Mouse (Mus musculus): ENCODE measurements around the gene Setx.

The Setx gene

DNA sequence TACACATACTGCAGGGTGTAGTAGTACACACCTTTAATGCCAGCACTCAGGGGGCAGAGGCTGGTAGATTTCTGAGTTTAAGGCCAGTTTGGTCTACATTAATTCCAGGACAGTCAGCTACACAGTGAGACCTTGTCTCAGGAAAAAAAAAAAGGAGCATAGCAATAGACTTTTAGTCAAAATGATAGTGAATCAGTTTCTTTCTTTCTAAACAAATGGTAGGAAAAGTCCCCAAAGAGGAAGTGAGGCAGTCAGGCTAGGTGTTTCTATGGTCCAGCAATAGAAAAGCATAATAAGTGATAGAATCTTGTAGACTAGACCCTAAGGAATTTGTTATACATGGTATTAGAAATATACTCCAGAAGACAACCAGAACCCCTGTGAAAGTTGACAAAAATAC is 11.2 kb downstream of the Setx start:
- no peak for DNase-seq (ENCODE audit: low read depth, low spot score)

DNA sequence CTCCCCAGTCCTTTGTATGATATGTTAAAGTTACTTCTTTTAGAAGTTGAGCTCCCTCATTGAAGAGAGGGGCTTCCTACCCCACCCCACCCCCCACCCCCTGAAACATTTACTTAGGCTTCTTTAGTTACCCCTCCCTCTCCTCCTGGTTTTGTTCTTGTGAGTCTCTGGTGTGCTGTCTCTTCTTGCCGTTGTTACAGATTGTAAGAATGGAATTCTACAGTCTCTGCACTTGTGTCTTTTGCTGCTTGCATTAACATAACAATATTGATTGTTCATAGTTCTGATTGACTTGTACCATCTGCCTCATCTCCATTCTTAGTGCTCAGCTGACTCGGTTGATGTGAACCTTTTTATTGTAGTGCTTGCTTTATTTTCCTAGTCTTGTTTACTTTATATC is 28.0 kb downstream of the Setx start:
- no peak for DNase-seq (ENCODE audit: low read depth, low spot score)

DNA sequence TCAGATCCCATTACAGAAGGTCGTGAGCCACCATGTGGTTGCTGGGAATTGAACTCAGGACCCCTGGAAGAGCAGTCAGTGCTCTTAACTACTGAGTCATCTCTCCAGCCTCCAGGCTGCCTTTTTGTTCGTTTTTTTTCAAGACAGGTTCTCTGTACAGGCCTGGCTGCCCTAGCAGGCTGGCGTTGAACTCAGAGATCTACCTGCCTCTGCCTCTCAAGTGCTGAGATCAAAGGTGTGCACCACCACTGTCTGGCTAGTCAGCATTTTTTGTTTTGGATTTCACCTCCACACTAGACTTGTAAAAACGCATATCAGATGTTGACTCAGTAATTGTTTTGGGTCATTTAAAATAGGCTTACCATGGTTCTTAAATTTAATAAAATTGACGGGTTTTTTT is 44.1 kb downstream of the Setx start:
- DNase-seq (ENCODE audit: low read depth, low spot score): no peak

DNA sequence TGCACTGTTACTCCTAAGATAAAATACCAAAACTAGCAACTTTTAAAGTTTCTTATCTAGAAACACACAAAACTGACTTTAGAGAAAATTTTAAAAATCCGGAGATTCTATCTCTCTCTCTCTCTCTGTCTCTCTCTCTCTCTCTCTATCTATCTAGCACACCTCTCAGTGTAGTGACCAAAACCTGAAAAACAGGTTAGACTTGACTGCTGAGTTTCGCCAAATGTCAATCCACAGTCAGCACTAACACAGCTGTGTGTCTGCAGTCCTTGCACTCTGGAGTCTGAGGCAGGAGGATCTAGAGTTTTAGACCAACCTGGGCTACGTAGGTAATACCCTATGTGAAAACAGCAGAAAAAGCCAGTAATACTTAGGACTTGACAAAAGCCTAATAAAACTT is 50.9 kb downstream of the Setx start:
- DNase-seq (ENCODE audit: low read depth, low spot score): no peak

DNA sequence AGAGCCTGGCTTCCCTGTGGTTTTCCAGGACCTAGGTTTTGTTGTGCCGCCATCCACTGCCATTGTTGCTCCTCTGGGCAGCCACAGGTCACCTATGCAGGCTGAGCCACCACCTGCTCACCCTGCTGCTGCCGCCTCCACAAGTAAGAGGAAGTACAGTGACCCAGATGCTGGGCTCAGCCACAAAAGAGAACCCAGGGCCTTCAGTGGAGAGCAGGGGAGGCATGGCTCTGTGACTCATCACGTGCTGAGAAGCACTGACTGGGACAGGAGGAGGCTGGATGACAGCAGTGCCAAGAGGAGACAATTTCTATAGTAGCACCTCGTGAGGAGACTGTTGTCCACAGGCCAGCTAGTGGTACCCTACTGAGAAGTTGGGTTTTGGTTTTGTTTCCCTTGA is 55.8 kb downstream of the Setx start:
- DNase-seq (ENCODE audit: low read depth, low spot score): no peak

DNA sequence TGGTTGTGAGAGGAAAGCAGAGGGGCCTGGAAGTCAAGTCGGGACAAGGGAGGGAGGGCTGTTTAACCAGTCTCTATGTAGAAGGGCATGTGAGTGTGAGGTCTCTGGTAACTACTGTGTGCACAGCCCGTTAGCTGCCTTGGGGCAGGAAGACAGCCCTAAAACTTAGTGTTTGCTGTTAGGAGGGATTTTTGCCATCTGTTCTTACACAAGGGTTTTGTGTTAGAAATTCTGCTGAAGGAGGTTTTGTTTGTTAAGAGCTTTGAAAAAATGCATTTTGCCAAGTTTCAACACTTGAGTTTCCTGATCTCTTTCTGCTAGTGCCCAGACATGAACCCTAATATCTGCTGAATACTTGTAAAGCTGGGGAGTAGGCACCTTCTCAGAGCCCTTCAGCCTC is 57.1 kb downstream of the Setx start:
- DNase-seq (ENCODE audit: low read depth, low spot score): no peak

DNA sequence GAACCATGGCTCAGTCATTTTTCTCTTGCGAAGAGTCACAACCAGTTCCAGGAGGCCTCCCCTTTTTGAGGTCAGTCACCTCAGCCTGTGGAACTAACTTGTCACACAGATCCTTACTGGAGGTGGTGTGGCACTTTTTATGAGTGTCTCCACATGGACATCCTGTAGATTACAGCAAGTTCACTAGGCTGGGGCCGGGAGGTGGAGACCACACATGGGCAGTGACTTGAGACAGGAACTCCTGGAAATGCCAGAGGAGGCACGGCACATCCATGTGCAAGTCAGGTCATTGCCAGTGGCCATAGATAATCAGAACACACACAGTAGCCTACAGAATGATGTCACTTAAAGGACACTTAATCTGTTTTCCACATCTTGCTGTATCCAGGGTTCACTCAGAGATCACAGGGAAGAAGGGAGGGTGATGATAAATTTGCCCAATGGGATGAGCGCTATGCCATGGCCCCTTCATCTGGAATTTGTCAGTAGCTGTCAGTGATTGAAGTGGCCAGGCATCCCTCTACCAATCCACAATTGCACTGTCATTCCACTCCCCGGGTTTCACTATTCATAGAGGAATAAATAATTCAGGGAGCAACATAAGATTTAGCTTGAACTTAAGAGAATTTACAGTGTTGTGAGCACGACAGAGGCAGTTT is 59.4 kb downstream of the Setx start:
- DNase-seq (ENCODE audit: low read depth, low spot score): no peak

DNA sequence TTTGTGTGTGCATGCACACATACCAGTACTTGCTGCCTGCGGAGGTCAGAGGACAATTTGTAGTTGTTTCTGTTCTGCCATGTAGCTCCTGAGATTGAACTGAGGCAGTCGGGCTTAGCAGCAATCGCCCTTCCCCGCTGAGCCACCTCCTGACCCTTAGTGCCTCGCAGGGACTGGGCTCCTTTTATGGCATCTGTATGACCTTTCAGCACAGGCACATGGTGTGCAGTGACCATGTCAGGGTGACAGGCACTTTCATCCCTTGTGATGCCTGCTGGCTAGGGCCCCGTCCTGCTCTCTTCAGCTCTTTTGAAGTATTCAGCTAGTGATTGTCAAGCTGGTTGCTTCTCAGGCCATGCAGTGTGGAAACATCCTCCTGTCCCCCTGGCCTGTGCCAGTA is 62.2 kb downstream of the Setx start:
- no peak for DNase-seq (ENCODE audit: low read depth, low spot score)

DNA sequence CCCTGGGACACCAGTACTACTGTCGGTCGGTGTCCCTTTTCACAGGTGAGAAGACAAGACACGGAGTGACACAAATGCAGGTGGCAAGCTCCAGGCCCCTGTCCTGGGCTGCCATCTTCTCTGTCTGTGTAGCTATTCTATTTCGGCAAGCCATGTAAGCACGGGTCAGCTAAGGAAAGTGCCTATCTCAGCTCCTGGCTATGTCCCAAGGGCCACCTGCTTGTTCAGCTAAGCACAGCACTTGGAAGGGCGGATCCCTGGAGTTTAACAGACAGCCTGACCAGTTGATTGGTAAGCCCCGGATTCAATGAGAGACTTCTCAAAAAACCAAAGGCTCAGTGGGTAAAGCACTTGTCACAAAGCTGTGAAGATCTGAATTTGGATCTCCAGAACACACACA is 66.4 kb downstream of the Setx start:
- DNase-seq (ENCODE audit: low read depth, low spot score): no peak

DNA sequence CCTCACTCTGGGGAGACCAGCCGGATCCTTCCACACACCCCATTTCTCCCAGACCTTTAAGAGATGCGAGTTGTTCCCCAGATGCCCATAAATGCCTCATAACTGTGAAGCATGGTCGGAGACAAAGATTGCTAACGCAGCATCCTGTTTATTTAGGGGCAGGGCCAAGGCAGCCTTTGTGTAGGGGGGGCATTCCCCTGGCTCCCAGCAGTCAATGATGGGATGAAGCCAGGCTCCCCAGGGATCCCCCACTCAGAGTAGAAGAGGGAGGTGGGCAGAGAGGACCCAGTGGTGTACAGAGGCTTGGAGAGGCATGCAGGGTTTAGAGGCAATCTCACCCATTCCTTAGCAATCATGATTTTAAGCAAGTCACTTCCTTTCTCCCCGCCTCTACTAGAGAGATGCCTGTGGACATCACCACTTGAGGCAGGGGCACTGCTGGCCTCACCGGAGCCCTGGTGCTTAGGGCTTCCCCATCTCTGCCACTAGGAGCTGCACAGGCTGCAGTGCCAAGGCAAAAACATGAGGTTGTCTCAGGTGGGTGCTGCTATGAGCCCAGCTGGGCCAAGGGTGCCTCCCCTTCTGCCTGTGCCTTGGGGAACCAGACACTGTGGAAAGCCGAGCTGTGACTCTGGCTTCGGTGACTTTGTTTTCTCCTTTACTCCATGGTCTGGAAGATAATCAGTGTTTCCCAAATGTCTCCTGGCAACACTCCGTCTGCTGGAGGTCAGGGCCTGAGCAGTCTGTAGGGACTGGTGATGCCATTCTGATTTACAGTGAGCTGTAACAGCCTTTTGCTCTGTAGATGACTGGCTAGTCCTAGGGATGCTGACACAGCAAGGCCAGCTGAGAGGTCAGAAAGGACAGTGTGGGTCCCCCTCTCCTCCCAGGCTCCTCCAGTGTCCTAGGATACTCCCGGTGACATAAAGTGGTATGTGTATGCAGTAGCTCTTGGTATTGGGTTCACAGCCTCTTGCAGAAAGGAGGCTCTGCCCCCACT is 67.5 kb downstream of the Setx start:
- no peak for DNase-seq (ENCODE audit: low read depth, low spot score)

DNA sequence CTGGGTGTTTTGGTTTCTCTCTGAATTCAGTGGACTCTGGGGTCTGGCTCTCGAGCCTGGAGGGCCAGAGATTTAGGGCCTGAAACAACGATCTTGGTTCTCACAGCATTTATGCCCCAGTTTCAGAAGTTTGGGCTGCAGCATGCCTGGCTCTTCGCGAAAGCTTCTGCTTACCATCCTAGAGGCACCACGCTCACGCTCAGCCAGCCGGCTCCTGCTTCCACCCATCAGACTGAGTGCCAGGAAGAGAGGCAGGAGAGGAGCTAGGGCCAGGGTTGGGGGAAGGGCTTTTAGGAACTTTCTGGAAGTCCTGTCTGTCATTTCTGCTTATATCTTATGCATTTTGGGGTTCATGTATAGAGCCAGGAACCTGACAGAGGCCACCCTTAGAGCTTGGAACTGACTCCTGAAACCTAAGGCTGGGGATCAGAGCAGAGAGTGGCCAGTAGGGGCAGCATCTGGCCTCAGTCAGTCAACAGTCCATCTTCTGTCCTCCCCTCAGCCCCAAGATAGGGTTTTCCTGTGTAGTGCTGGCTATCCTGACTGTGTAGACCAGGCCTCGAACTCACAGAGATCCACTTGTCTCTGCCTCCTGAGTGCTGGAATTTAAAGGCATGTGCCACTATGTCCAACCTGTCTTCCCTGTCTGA is 68.8 kb downstream of the Setx start:
- no peak for DNase-seq (ENCODE audit: low read depth, low spot score)

DNA sequence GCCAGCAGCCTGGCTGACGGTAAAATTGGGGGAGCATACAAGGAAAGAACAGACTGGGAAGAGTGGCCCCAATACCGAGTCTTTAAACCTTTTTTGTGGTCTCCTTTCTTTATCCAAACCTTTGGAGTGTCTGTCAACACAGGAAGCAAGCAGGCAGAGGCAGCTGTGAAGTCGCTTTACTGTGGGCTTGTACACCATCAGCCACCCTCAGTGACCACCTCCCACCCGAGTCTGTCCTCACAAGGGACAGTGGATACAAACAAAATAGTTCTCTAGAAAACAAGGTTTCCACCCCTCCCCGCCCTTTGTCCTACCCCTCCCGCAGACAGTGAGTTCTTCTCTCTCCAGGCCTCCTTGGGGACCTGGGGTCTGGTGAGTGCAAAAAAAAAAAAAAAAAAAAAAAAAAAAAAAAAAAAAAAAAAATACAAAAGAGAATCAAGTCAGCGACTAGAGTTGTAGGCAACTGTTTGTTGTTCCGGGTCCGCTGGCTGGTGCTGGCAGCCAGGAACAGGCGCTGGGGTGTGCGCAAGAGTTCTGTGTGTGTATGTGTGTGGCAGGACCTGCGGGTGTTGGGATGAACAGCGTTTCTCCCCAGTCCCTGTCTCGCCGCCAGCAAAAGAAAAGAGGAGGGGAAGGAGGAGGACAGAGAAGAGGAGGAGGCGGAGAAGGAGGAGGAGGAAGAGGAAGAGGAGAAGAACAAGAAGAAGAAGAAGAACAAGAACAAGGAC is 70.0 kb downstream of the Setx start:
- DNase-seq (ENCODE audit: low read depth, low spot score): no peak

DNA sequence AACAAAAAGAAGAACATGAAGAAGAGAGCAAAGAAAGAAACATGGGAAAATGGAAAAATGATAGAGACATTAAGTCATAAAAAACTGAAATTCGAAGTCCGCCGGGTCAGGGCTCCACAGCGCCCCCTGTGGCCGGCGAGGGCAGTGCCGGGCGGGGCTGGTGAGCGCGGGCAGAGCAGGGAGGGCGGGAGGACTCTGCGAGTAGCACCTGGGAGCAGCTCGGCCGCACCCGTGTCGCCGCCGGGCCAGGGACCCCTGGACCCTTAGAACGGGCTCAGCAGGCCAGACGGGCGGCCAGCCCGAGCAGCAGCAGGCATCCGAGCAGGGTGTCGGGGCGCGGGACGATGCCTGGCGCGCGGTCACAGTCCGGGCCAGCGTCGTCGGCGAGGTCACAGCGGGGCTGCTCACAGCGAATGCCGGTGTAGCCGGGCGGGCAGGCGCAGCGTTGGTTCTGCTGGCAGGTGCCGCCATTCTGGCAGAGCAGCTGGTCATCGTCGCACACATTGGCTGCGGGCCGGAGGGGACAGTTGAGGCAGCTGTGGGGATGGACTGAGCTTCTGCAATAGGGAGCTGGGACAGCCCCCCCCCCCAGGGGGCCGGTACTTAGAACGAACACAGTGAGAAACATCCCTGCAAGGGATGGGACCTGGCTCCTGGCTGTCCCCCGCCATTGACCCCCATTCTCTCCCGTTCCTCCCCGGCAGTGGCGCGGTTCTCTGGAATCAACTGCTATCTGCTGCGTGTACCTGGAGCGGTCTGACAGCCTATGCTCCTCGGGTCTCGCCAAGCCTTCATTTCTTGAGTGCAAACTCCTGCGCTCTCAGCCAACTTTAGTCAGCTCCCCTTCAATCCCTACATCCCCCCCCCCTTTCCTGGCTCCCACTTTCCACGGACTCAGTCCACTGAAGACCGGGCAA is 70.8 kb downstream of the Setx start:
- peak; percentile 30 for DNase-seq (ENCODE audit: low read depth, low spot score)

DNA sequence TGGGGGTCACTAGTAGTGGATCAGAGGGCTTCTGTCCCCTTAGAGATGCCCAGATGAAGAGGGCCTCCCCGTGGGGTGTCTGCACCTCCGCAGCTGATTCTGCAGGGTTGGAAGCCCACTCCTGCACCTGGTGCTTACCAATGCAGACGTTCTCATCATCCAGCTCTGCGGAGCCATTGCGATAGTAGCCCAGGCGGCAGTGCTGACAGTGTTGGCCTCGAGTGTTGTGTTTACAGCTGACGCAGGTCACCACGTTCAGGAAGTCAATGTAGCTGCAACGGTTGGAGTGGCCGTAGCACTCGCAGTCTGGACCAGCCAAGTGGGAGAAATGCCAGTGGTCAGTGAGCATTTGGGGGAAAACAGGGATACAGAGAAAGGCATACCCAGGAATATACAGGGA is 72.9 kb downstream of the Setx start:
- no peak for DNase-seq (ENCODE audit: low read depth, low spot score)

DNA sequence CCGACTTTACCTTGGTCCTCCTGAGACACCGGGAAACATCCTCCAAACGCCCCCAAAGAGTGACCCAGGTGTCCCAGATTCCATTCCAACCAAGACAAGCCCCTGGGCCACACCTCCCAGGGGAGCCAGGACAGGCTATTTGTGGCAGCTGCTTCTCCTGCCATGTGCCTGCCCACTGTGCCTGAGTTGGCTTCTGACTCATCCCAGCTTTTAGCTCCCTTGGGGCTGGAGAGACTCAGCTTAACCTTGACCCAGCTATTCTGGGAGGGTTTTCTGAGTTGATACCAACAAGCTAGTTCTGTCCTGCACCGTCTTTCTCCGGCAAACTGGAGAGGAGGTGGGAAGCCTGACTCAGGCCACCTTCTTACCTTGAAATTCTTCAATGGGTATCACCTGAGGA is 74.5 kb downstream of the Setx start:
- DNase-seq (ENCODE audit: low read depth, low spot score): no peak

DNA sequence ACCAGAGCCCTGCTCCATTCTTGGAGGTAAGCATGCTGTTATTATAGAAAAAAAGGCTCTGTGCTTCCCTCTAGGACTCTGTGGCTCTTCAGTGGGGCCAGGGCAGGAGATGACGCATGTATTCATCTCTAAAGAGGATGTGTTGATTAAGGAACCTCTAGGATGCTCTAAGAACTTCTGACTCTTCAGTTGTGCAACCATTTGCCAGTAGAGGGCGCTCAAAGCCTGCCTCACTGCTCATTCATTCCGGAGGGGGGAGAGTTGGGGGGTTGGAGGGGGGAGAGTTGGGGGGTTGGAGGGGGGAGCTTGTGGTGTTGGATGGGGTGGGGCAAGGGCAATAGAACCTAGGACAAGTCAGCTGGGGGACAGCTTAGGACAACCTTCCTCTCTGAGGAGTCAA is 75.9 kb downstream of the Setx start:
- peak; percentile 69 for DNase-seq (ENCODE audit: low read depth, low spot score)

DNA sequence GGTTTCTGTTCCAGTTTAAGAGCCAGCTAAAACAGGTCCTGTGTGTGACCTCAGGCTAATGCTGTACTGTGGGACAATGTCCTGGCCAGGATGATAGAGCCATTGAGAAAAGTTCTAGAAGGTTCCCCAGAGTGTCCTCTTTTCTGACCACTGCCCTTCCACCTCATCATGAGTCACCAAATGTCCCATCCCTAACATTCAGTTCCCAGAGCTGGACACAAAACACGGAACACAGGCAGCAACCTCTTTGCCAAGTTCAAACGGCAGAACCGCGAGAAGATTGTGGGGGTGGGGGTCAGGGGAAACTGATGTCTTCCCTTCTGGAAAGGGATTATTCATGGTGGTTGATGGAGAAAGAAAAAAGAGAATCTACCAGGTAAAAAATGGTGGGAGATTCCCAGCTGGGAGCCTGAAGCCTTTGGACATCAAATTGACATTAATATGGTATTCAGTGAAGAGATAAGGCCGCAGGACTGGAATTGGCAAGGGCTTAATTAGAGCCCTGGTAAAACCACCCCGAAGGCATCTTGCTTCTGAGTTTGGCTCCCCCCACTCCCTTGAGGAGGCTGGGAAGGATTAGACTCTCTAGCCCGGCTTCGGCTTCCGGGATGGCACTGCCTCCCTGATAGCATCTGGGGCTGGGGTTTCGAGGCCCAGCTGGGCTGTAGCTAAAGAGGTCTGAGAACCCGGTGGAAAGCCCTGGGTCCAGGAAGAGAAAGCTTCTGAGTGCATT is 77.4 kb downstream of the Setx start:
- DNase-seq (ENCODE audit: low read depth, low spot score): no peak

DNA sequence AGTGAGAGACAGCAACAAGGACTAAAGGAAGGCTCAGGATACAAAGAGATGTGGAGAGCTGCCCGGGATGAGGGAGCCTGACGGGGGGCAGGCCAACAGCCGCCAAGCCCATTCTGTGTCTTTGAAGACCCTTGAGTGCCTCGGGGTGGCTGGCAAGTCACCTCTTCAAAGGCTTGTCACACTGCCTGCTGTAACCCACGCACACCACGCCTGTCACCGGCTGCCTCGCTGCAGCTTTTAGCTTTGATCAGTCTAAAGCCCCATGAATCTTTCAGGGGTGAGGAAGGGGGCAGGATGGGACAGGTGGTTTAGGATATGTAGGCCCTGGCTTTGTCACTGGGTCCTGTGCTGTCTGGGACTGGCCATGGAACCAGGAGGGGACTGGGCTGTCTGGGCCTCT is 82.2 kb downstream of the Setx start:
- DNase-seq (ENCODE audit: low read depth, low spot score): no peak

DNA sequence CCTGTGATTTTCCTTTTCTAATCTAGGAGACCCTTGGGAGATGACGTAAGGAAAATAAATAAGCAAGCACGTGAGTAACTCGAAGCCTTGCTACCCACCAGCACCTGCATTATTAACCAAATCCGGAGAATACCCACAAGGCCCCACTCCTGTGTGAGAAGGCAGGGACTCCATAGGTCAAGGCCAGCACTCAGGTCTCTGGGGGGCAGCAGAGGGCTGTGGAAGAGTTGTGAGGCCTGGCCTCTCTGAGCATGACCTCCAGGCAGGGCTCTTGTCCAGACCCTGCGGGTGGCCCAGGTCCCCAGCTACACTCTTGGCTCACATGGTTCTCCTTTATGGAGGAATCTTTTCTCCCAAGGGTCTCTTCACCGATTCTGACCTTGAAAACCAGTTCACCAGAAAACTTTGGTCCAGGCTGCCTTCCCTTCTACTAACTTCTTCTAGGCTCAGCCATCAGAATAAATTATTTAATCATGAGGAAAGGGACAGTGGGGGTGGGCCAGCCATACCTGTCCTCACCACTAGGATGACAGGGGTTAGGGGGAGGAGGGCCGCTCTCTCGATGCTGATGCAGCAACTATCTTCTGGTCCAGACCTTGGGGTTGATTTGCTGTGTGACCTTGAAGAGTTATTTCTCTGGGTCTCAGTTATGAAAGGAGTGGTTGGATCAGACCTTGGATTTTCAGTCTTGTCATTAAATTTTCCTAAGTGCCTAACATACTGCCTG is 92.5 kb downstream of the Setx start:
- DNase-seq (ENCODE audit: low read depth, low spot score): peak; percentile 34
